Mouse (Mus musculus) heart, embryonic 15.5 days (tissue): ENCODE data around the gene Cngb1. TPM values are rescaled to one million over a fixed set of nuclear protein-coding genes. Genes with fewer than 3 reads are reported as not detected.

Source experiments
- ATAC-seq: fragments of 200-750 bp; cut with Nextera tagmentation; replicated peaks from 2 replicates; pipeline ENCODE4 v1.8.0; 2017; ENCODE audit warnings: low read depth, moderate TSS enrichment; ENCODE audit not compliant: insufficient number of reproducible peaks, insufficient read depth, low FRiP score
- H3K27ac ChIP-seq: fragments of 300-500 bp; sonication (generic); 2 replicates; pipeline ENCODE4 v1.5.1; 2015; ENCODE audit warnings: mild to moderate bottlenecking, inconsistent platforms
- H3K27me3 ChIP-seq: fragments of 300-500 bp; sonication (generic); 2 replicates; pipeline ENCODE4 v1.6.1; 2015; ENCODE audit warnings: inconsistent platforms
- H3K36me3 ChIP-seq: fragments of 300-500 bp; sonication (generic); 2 replicates; pipeline ENCODE4 v1.6.1; 2015; ENCODE audit warnings: mild to moderate bottlenecking, inconsistent platforms
- H3K4me1 ChIP-seq: fragments of 300-500 bp; sonication (generic); replicated peaks from 2 replicates; pipeline ENCODE4 v1.6.1; 2015; ENCODE audit warnings: inconsistent platforms
- H3K4me2 ChIP-seq: fragments of 300-500 bp; sonication (generic); 2 replicates; pipeline ENCODE4 v1.6.1; 2015; ENCODE audit warnings: inconsistent platforms, mild to moderate bottlenecking, moderate library complexity
- H3K4me3 ChIP-seq: fragments of 300-500 bp; sonication (generic); 2 replicates; pipeline ENCODE4 v1.5.1; 2015; ENCODE audit warnings: mild to moderate bottlenecking, inconsistent platforms
- H3K9ac ChIP-seq: fragments of 300-500 bp; sonication (generic); 2 replicates; pipeline ENCODE4 v1.6.1; 2015; ENCODE audit warnings: mild to moderate bottlenecking, inconsistent platforms
- H3K9me3 ChIP-seq: fragments of 300-500 bp; sonication (generic); replicated peaks from 2 replicates; pipeline ENCODE4 v1.6.1; 2016; ENCODE audit warnings: inconsistent platforms
- WGBS: fragments of 180-500 bp; shearing (Covaris S2); methylation state at CpG from one replicate; pipeline ENCODE4 v1.1.7; 2015; ENCODE audit warnings: mixed read lengths; 5-methylcytosine and 5-hydroxymethylcytosine counted together
- polyA plus RNA-seq: library from polyadenylated mRNA; unstranded; fragments of >200 nt; fragmentation: Nextera tagmentation; extraction: Ambion mirVana; gene quantifications from 2 replicates; pipeline ENCODE4 v1.2.1, GENCODE M21; 2015

Gene Cngb1
- polyA plus RNA-seq, 1 experiment from 2014 or later = 0.49 TPM

GRCm38 (mm10) chr8:95281493-95281892, 24.9 kb downstream of the Cngb1 start:
- peak; percentile 39; the same call in 1 of the 2 replicates for ATAC-seq
- Histone ChIP-seq H3K27ac (no peak overlapping the region), H3K9me3 (no peaks in the 10 kb centered on the region), H3K4me3 (no peak overlapping the region), H3K9ac (no peak overlapping the region), H3K27me3 (no peaks in the 10 kb centered on the region), H3K4me2 (no peak overlapping the region), H3K4me1 (no peaks in the 10 kb centered on the region), H3K36me3 (no peaks in the 10 kb centered on the region)
- 63% methylated on average over 5 of the region's 5 CpGs for WGBS

GRCm38 (mm10) chr8:95272871-95273270, 33.5 kb downstream of the Cngb1 start:
- WGBS = 18% methylated on average over 2 of the region's 2 CpGs
- H3K9ac ChIP-seq = no peak overlapping the region
- no peaks in the 10 kb centered on the region; the same call in none of the 2 replicates for H3K27me3 ChIP-seq
- H3K4me3 ChIP-seq = no peak overlapping the region
- H3K36me3 ChIP-seq = no peaks in the 10 kb centered on the region
- H3K9me3 ChIP-seq = no peaks in the 10 kb centered on the region
- ATAC-seq = peak; percentile 43; the same call in 1 of the 2 replicates
- H3K4me2 ChIP-seq = no peak overlapping the region
- H3K27ac ChIP-seq = no peak overlapping the region
- no peaks in the 10 kb centered on the region for H3K4me1 ChIP-seq

GRCm38 (mm10) chr8:95271841-95272240, 34.5 kb downstream of the Cngb1 start:
- Histone ChIP-seq H3K9me3 (no peaks in the 10 kb centered on the region), H3K36me3 (no peaks in the 10 kb centered on the region), H3K4me3 (no peak overlapping the region), H3K4me1 (no peaks in the 10 kb centered on the region), H3K27me3 (no peaks in the 10 kb centered on the region; the same call in none of the 2 replicates), H3K27ac (no peak overlapping the region), H3K9ac (no peak overlapping the region), H3K4me2 (no peak overlapping the region)
- ATAC-seq = no peak
- 39% methylated on average over 4 of the region's 4 CpGs for WGBS

GRCm38 (mm10) chr8:95270501-95270900, 35.9 kb downstream of the Cngb1 start:
- 74% methylated on average over 12 of the region's 12 CpGs for WGBS
- no peak overlapping the region for H3K27ac ChIP-seq
- no peak overlapping the region for H3K4me3 ChIP-seq
- H3K4me1 ChIP-seq = no peaks in the 10 kb centered on the region
- H3K4me2 ChIP-seq = no peak overlapping the region
- H3K36me3 ChIP-seq = no peaks in the 10 kb centered on the region
- no peak for ATAC-seq
- H3K9ac ChIP-seq = no peak overlapping the region
- no peaks in the 10 kb centered on the region for H3K9me3 ChIP-seq
- H3K27me3 ChIP-seq = no peaks in the 10 kb centered on the region; the same call in none of the 2 replicates

GRCm38 (mm10) chr8:95262181-95262580, 44.2 kb downstream of the Cngb1 start:
- Histone ChIP-seq H3K9ac (no peak overlapping the region), H3K4me1 (no peaks in the 10 kb centered on the region), H3K27me3 (no peaks in the 10 kb centered on the region), H3K9me3 (no peaks in the 10 kb centered on the region), H3K27ac (no peak overlapping the region), H3K4me3 (no peak overlapping the region), H3K4me2 (no peak overlapping the region), H3K36me3 (no peaks in the 10 kb centered on the region)
- no peak for ATAC-seq
- 86% methylated on average over 2 of the region's 2 CpGs for WGBS

- WGBS = 86% methylated on average over 10 of the region's 10 CpGs
- H3K4me1 ChIP-seq = peaks cover 3% of the 10 kb centered on the region; the same call in 1 of the 2 replicates
These were observed 50.8 kb downstream of the Cngb1 start for GRCm38 (mm10) chr8:95255611-95256010.

GRCm38 (mm10) chr8:95254564-95255434, 51.6 kb downstream of the Cngb1 start:
- 21% methylated on average over 16 of the region's 16 CpGs for WGBS
- peak overlapping the region; percentile 56 for H3K9ac ChIP-seq
- H3K36me3 ChIP-seq = no peaks in the 10 kb centered on the region
- peak; percentile 89 for ATAC-seq
- no peaks in the 10 kb centered on the region for H3K27me3 ChIP-seq
- peaks cover 3% of the 10 kb centered on the region; the same call in 1 of the 2 replicates for H3K4me1 ChIP-seq
- peak overlapping the region; percentile 49 for H3K4me3 ChIP-seq
- H3K4me2 ChIP-seq = peak overlapping the region; percentile 87
- no peaks in the 10 kb centered on the region for H3K9me3 ChIP-seq
- H3K27ac ChIP-seq = peak overlapping the region; percentile 61

More at GRCm38 (mm10) chr8:95255611-95256010, 50.8 kb downstream of the Cngb1 start:
- H3K27me3 ChIP-seq = no peaks in the 10 kb centered on the region
- H3K9me3 ChIP-seq = no peaks in the 10 kb centered on the region
- no peak overlapping the region for H3K4me3 ChIP-seq
- no peak for ATAC-seq
- no peak overlapping the region for H3K4me2 ChIP-seq
- H3K9ac ChIP-seq = no peak overlapping the region
- H3K27ac ChIP-seq = no peak overlapping the region
- no peaks in the 10 kb centered on the region for H3K36me3 ChIP-seq

GRCm38 (mm10) chr8:95252056-95252455, 54.3 kb downstream of the Cngb1 start:
- H3K4me2 ChIP-seq = no peak overlapping the region
- H3K9me3 ChIP-seq = no peaks in the 10 kb centered on the region
- H3K4me3 ChIP-seq = no peak overlapping the region
- ATAC-seq = no peak
- H3K27ac ChIP-seq = no peak overlapping the region
- no peaks in the 10 kb centered on the region for H3K27me3 ChIP-seq
- H3K9ac ChIP-seq = no peak overlapping the region
- no peaks in the 10 kb centered on the region for H3K36me3 ChIP-seq
- 66% methylated on average over 9 of the region's 9 CpGs for WGBS
- peaks cover 3% of the 10 kb centered on the region; the same call in 1 of the 2 replicates for H3K4me1 ChIP-seq

GRCm38 (mm10) chr8:95249847-95250246, 56.5 kb downstream of the Cngb1 start:
- Histone ChIP-seq H3K4me1 (peaks cover 8% of the 10 kb centered on the region), H3K27me3 (no peaks in the 10 kb centered on the region), H3K9ac (no peak overlapping the region), H3K4me3 (no peak overlapping the region), H3K27ac (no peak overlapping the region), H3K36me3 (no peaks in the 10 kb centered on the region), H3K9me3 (no peaks in the 10 kb centered on the region), H3K4me2 (no peak overlapping the region)
- WGBS = 42% methylated on average over 4 of the region's 4 CpGs
- ATAC-seq = no peak

GRCm38 (mm10) chr8:95247277-95247676, 59.1 kb downstream of the Cngb1 start:
- H3K4me1 ChIP-seq = peaks cover 22% of the 10 kb centered on the region
- 77% methylated on average over 5 of the region's 5 CpGs for WGBS

GRCm38 (mm10) chr8:95245180-95245579, 61.2 kb downstream of the Cngb1 start:
- peak; percentile 50; the same call in 1 of the 2 replicates for ATAC-seq
- no peaks in the 10 kb centered on the region for H3K36me3 ChIP-seq
- H3K9ac ChIP-seq = no peak overlapping the region
- H3K4me2 ChIP-seq = no peak overlapping the region
- peaks cover 22% of the 10 kb centered on the region for H3K4me1 ChIP-seq
- H3K27ac ChIP-seq = peak overlapping the region; percentile 69
- H3K9me3 ChIP-seq = no peaks in the 10 kb centered on the region
- WGBS = 35% methylated on average over 5 of the region's 5 CpGs
- H3K4me3 ChIP-seq = no peak overlapping the region
- no peaks in the 10 kb centered on the region for H3K27me3 ChIP-seq

More at GRCm38 (mm10) chr8:95247277-95247676, 59.1 kb downstream of the Cngb1 start:
- no peak overlapping the region for H3K27ac ChIP-seq
- H3K4me3 ChIP-seq = no peak overlapping the region
- H3K4me2 ChIP-seq = no peak overlapping the region
- no peaks in the 10 kb centered on the region for H3K27me3 ChIP-seq
- H3K9ac ChIP-seq = no peak overlapping the region
- H3K9me3 ChIP-seq = no peaks in the 10 kb centered on the region
- ATAC-seq = no peak
- H3K36me3 ChIP-seq = no peaks in the 10 kb centered on the region
